Mouse (Mus musculus): ENCODE data around the gene Arhgef33.

DNA sequence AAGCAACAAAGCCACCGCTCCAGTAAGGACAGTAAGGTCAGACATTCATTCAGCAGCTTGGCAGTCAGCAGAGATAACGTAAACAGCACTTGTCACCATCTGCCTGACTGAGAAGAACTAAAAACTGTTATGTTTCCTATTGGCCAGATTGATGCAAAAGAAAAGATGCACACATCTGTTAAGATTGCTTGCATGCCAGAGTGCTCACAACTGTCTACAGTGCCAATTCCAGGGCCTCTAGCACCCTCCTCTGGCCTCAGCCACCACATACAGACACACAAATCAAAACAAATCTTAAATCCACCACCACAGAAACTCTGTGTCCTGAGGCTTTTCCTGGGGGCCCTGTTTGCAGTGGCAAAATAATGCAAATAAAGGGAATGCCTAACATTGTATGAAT, 25.2 kb downstream of the Arhgef33 start:
- TF ChIP-seq CTCF (IDR thresholded peaks at IDR 0.05), result peak; percentile 55
- TF ChIP-seq EP300 (IDR thresholded peaks at IDR 0.05; ENCODE audit: insufficient read depth, low read depth, low read length), result no peak
